Mouse (Mus musculus) left cerebral cortex, postnatal 36 days (tissue): Measurements from ENCODE around the gene Syndig1l. TPM values are rescaled to one million over a fixed set of nuclear protein-coding genes. Genes with fewer than 3 reads are reported as not detected.

Experiments used
- DNase-seq, 2 experiments: peaks; one replicate each; pipeline ENCODE4 v3.0.0; 2021 to 2022; ENCODE audit warnings: low spot score in 2 of 2, mixed read lengths in 1 of 2
- intact Hi-C: fragments of 180-260 bp; cut with DNase I; formaldehyde crosslinking; loops from one replicate; pipeline ENCODE4 v1.15.1; 2025
- total RNA-seq, 2 experiments: library from RNA; stranded (reverse); gene quantifications; 2 replicates each; pipeline ENCODE4 v1.2.3; 2021

Gene Syndig1l
- total RNA-seq, 2 experiments from 2014 or later = 23.0 to 27.6 TPM

- DNase-seq = no peak
- intact Hi-C loops = no loop called here
Measured at GRCm38 (mm10) chr12:84684569-84684968, 14.1 kb downstream of the Syndig1l start.

DNA sequence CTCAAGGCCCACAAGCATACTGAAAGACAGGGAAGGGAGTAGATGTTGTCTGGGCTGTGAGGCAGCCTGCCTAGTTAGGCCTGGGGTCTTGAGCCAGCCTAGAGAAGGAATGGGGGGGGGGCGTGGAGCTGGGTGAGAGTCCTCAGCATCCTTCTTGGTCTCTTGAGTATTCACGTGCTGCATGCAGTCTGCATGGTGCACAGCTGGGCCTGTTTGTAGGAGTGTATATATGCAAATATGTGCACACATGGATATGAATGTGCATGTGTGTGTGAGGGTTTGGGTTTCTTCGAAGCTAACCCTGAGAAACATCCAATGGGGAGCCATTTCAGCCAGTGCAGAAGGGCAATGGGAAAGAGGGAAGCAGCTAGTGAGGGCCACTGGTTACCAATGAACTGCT, 22.6 kb downstream of the Syndig1l start:
- intact Hi-C loops = no loop called here
- no peak for DNase-seq

DNA sequence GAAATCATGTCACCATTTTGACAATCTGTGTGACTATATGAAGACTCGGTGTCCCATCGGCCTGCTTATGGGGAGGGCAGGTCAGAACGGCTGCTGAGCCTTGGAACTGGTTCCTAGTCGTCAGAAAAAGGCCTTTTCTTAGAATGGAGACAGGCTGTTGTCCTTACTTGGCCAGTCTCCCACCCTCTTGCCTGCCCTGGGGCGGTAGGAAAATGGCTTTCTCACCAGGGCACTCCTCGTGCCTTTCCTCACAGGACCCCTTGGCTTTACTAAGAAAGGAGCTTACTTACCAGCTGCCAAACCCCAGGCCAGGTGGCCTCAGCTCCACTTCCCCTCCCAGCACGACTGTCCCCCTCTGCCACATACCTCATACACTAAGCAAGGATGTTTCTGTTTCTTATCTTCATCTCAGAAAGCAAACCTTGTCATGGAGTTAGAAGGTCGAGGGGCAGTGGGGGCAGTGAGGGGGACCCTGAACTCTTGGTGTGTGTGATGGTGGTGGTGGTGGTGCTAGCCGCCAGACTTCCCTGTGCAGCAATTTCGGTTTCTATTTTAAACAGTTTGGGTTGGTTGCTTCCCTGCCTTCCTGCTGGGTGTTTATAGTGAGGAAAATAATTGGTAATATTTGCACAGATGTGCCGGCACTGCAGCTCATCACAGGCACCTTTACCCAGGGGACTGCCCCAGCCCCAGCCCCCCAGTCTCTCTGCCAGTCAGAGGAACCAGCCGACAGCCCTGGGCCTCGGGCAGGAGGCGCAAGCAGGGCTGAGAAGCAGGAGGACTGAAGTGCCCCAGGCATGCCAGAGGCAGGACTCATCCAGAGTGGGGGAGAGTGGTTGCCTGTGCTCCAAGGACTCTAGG, 23.7 kb downstream of the Syndig1l start:
- intact Hi-C loops = loop anchor here (5.0 kb wide), 1 partner anchor 77 kb away; no protein-coding TSS in a partner anchor
- DNase-seq = no peak

GRCm38 (mm10) chr12:84671646-84672045, 27.0 kb downstream of the Syndig1l start:
- no peak for DNase-seq
- intact Hi-C loops = loop anchor here (5.0 kb wide), 1 partner anchor 81 kb away; no protein-coding TSS in a partner anchor

DNA sequence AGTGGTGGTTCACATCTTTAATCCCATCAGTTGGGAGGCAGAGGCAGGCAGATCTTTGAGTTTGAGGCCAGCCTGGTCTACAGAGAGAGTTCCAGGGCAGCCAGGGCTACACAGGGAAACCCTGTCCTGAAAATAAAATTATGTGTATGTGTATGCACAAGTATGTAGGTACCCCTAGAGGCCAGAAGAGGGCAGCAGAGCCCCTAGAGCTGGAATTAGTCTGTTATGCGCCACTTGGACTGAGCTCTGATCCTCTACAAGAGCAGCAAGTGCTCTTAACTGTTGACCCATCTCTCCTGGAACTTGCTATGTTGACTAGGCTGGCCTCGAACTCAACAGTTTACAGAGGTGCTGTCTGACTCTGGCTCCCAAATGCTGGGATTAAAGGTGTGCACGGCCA, 28.1 kb downstream of the Syndig1l start:
- intact Hi-C loops = loop anchor here (5.0 kb wide), 1 partner anchor 82 kb away; no protein-coding TSS in a partner anchor

GRCm38 (mm10) chr12:84653912-84654311, 44.7 kb downstream of the Syndig1l start:
- intact Hi-C loops = loop anchor here (1.0 kb wide), 1 partner anchor 101 kb away; no protein-coding TSS in a partner anchor
- DNase-seq = peak; percentile 32 to 53

More for the DNA sequence above, 28.1 kb downstream of the Syndig1l start:
- no peak for DNase-seq

GRCm38 (mm10) chr12:84650234-84650633, 48.4 kb downstream of the Syndig1l start:
- DNase-seq = no peak
- intact Hi-C loops = no loop called here

DNA sequence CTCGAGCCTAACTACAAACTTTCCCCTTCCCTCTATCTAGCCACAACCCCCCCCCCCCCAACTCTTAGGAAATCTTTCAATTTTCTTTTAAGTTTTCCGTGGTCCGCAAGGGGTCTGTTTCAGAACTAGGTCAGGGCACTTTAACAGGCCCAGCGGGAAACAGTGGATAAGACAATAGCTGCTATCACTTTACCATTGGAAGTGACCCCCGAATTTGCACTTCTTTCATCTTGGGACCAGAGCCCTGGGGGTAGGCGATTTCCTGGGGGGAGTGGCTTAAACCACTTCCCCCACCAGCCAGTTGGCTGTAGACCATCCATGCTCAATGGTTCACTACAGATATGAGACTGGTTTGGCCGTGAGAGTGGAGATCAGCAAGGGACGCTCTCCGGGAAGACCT, 58.0 kb downstream of the Syndig1l start, which contains the start of gene Vrtn:
Vrtn (plus strand) TSS at position 366 of the 400 bp plus-strand sequence.
- intact Hi-C loops = no loop called here
- no peak for DNase-seq

GRCm38 (mm10) chr12:84640253-84640652, 58.4 kb downstream of the Syndig1l start:
- no peak for DNase-seq
- intact Hi-C loops = no loop called here

GRCm38 (mm10) chr12:84631867-84632266, 66.8 kb downstream of the Syndig1l start:
- DNase-seq = no peak
- intact Hi-C loops = no loop called here

Other genes with a start within 250 kb of the Syndig1l start
- 10 to 100 TPM; 44.3 to 49.7 TPM for gene Aldh6a1, start 247.8 kb downstream of the Syndig1l start, total RNA-seq
- 10 to 100 TPM; 21.3 to 24.6 TPM for gene Lin52, start 247.4 kb downstream of the Syndig1l start, total RNA-seq
- gene Vsx2, start 129.1 kb downstream of the Syndig1l start, total RNA-seq = under 1 TPM; 0.16 to 0.22 TPM
- gene Abcd4, start 81.4 kb downstream of the Syndig1l start, total RNA-seq = 10 to 100 TPM; 10.5 to 13.1 TPM
- gene Vrtn, start 57.8 kb downstream of the Syndig1l start, total RNA-seq = under 1 TPM in 1 of 2 experiments, not detected in 1; 0.47 TPM
- gene Npc2, start 74.3 kb upstream of the Syndig1l start, total RNA-seq = 10 to 100 TPM; 28.4 to 28.8 TPM
- 10 to 100 TPM; 52.5 to 58.6 TPM for gene Isca2, start 74.4 kb upstream of the Syndig1l start, total RNA-seq
- gene Ltbp2, start 177.7 kb upstream of the Syndig1l start, total RNA-seq = under 1 TPM; 0.41 to 0.52 TPM